Mouse (Mus musculus) liver, postnatal 0 days (tissue): ENCODE data around the gene Ccdc155.

Experiments used
- CTCF ChIP-seq: sonication (generic); IDR thresholded peaks from 2 replicates; pipeline ENCODE4 v1.5.1; 2016; ENCODE audit warnings: antibody characterized with exemption, low read depth
- EP300 ChIP-seq: IDR thresholded peaks from 2 replicates; pipeline ENCODE4 v1.6.1; 2016; ENCODE audit warnings: antibody characterized with exemption, low read depth, mild to moderate bottlenecking

DNA sequence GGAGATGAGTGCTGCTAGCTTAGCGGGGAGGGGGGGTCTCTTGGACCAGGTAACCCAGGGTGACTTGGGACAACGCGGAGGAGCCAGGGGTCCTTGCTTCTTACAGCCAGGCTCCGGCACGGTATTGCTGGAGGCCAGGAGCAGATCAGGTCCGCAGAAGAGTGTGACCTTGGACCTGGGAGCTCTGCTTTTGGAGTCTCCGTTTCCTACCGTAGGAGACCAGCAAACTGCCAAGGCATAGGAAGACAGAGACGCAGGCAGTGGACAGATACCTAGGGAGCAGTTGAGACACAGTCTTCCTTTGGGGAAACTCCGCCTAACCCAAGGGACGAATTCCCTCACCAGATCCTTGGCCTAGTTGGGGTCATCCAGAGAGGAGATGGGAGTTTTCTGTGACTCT lies 39.0 kb downstream of the Ccdc155 start:
- no peak for TF ChIP-seq CTCF
- no peak for TF ChIP-seq EP300
